Mouse (Mus musculus): ENCODE data around the gene Gm26558. TPM values are rescaled to one million over a fixed set of nuclear protein-coding genes. Genes with fewer than 3 reads are reported as not detected.

Gm26558 gene
- polyA plus RNA-seq, 1 experiment from 2014 or later: 0.80 TPM

DNA sequence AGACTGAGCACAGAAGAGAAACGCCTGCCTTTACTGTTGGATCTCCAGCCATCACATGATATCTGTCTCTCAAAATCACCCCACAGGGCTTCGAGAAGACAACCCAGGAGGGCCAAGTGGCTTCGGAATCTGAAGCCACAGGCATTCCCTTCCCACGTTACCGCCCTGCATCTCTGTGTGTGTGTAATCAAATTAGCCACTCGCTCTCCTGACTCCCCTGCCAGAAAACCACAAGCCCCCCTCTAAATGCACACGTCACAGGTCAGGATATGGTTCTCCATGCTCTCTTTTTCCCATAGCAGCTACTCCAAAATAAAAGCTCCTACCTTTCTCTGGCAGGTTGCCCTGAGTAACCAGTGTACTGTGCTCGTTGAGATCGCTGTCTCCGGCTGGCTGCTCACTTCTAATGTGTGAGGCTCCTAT is 32.6 kb downstream of the Gm26558 start:
- H3K27ac ChIP-seq (ENCODE audit: low read depth): no peak overlapping the region
- no peaks in the 10 kb centered on the region for H3K36me3 ChIP-seq (replicated peaks; ENCODE audit: insufficient read depth, low read length)
- ATAC-seq (peak; percentile 47; the same call in 1 of the 2 replicates), DNase-seq (no peak)
- no peak for TF ChIP-seq CTCF (IDR thresholded peaks at IDR 0.05; ENCODE audit: low read depth)
- TF ChIP-seq EP300 (IDR thresholded peaks at IDR 0.05; ENCODE audit: low read depth): no peak
- H3K27me3 ChIP-seq (ENCODE audit: insufficient read depth, low read length): no peaks in the 10 kb centered on the region
- WGBS (ENCODE audit: insufficient replicate concordance): 34% methylated on average over 10 of the region's 10 CpGs
- H3K9me3 ChIP-seq (ENCODE audit: low read length): no peaks in the 10 kb centered on the region
- H3K4me2 ChIP-seq (ENCODE audit: low read depth, low read length): no peak overlapping the region
- H3K4me1 ChIP-seq (ENCODE audit: insufficient read depth): no peaks in the 10 kb centered on the region
- H3K9ac ChIP-seq (replicated peaks): no peak overlapping the region
- no peak overlapping the region for H3K4me3 ChIP-seq (ENCODE audit: low read depth, low read length)

DNA sequence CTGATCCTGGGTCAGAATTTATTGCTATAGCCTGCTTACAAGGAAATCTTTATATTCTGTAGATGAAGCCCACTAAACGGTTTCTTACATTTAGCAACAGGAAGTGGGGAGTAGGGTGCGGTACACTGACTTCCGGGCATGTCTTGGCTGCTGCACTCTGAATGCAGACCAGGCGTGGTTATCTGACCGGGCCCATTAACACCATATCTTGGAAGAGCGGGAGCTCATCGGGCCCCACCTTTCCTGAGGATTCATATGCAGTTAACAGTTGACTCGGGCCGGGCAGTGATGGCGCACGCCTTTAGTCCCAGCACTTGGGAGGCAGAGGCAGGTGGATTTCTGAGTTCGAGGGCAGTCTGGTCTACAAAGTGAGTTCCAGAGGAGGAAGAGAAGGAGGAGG is 33.5 kb downstream of the Gm26558 start:
- Histone ChIP-seq H3K36me3 (replicated peaks; ENCODE audit: insufficient read depth, low read length) (no peaks in the 10 kb centered on the region), H3K9ac (replicated peaks) (no peak overlapping the region), H3K27ac (ENCODE audit: low read depth) (no peak overlapping the region), H3K9me3 (ENCODE audit: low read length) (no peaks in the 10 kb centered on the region), H3K4me1 (ENCODE audit: insufficient read depth) (no peaks in the 10 kb centered on the region), H3K4me3 (ENCODE audit: low read depth, low read length) (no peak overlapping the region), H3K4me2 (ENCODE audit: low read depth, low read length) (no peak overlapping the region), H3K27me3 (ENCODE audit: insufficient read depth, low read length) (no peaks in the 10 kb centered on the region)
- TF ChIP-seq EP300 (IDR thresholded peaks at IDR 0.05; ENCODE audit: low read depth): no peak
- no peak for TF ChIP-seq CTCF (IDR thresholded peaks at IDR 0.05; ENCODE audit: low read depth)
- 55% methylated on average over 12 of the region's 12 CpGs for WGBS (ENCODE audit: insufficient replicate concordance)
- no peak for DNase-seq
- ATAC-seq: no peak

DNA sequence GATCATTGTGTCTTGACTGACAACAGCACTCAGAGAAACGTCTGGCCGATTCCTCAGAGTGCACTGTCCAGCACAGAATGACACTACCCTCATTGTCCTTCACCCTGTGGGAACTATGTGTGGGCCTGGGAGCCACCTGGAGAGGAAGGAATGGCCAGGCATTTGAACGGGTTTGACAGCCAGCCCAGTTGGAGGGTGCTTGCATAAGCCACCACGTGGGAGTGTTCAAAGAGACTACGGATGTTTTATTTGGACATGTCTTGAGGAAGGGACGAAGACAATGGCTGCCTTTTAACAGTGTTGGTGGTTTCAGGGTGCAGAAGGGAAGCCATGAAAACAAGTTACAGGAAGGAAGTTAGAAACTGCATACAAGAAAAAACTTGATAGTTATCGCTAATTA is 36.1 kb downstream of the Gm26558 start:
- H3K9ac ChIP-seq (replicated peaks): no peak overlapping the region
- ATAC-seq (no peak), DNase-seq (no peak)
- H3K4me3 ChIP-seq (ENCODE audit: low read depth, low read length): no peak overlapping the region
- H3K27me3 ChIP-seq (ENCODE audit: insufficient read depth, low read length): no peaks in the 10 kb centered on the region
- 43% methylated on average over 7 of the region's 7 CpGs for WGBS (ENCODE audit: insufficient replicate concordance)
- no peaks in the 10 kb centered on the region for H3K36me3 ChIP-seq (replicated peaks; ENCODE audit: insufficient read depth, low read length)
- no peaks in the 10 kb centered on the region for H3K9me3 ChIP-seq (ENCODE audit: low read length)
- no peak overlapping the region for H3K4me2 ChIP-seq (ENCODE audit: low read depth, low read length)
- no peak overlapping the region for H3K27ac ChIP-seq (ENCODE audit: low read depth)
- TF ChIP-seq CTCF (IDR thresholded peaks at IDR 0.05; ENCODE audit: low read depth): no peak
- no peak for TF ChIP-seq EP300 (IDR thresholded peaks at IDR 0.05; ENCODE audit: low read depth)
- no peaks in the 10 kb centered on the region for H3K4me1 ChIP-seq (ENCODE audit: insufficient read depth)

DNA sequence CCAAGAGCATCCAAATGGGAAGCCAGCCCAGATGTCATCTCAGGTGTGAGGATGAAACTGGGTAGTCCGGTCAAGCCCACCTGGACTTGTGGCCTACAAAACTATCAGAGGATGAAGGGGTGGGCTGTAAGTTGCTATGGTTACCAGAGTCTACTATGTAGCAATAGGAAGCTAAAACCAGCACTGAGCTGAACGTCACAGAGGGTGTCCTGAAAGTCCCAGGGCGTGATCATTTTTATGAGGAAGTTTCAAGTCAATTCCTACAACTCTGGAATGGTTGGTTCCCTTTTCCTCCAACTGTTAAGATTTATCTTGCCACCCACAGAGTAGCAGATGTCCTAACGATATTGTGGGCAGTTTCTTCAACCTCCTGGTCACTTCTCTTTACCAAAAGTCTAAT is 39.7 kb downstream of the Gm26558 start:
- H3K4me2 ChIP-seq (ENCODE audit: low read depth, low read length): no peak overlapping the region
- DNase-seq: no peak
- TF ChIP-seq CTCF (IDR thresholded peaks at IDR 0.05; ENCODE audit: low read depth) (no peak), EP300 (IDR thresholded peaks at IDR 0.05; ENCODE audit: low read depth) (no peak)
- no peaks in the 10 kb centered on the region for H3K27me3 ChIP-seq (ENCODE audit: insufficient read depth, low read length)
- H3K27ac ChIP-seq (ENCODE audit: low read depth): no peak overlapping the region
- H3K9me3 ChIP-seq (ENCODE audit: low read length): no peaks in the 10 kb centered on the region
- H3K9ac ChIP-seq (replicated peaks): no peak overlapping the region
- no peaks in the 10 kb centered on the region for H3K36me3 ChIP-seq (replicated peaks; ENCODE audit: insufficient read depth, low read length)
- H3K4me3 ChIP-seq (ENCODE audit: low read depth, low read length): no peak overlapping the region
- no peak for ATAC-seq
- WGBS (ENCODE audit: insufficient replicate concordance): 32% methylated on average over 4 of the region's 4 CpGs
- H3K4me1 ChIP-seq (ENCODE audit: insufficient read depth): no peaks in the 10 kb centered on the region

DNA sequence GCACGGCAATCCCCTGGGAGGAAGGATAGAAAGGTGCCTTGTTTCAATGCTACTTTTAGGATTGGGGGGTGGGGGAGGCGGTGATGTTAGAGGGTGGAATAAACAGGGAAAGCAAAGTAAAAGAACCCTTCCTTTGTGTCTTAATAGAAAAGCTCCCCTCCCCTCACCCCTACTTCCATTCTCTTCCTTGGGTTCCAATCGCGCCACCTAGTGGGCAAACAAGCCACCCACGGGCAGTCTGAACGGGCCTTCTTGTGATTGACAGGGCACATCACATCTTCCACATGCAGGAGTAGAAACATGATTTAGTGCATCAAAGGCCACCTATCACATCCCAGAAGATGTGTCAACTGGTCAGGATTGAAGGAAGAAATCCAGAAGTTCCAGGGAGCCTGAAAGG is 41.7 kb downstream of the Gm26558 start:
- WGBS (ENCODE audit: insufficient replicate concordance): 32% methylated on average over 6 of the region's 6 CpGs
- Histone ChIP-seq H3K9ac (replicated peaks) (no peak overlapping the region), H3K4me1 (ENCODE audit: insufficient read depth) (no peaks in the 10 kb centered on the region), H3K9me3 (ENCODE audit: low read length) (no peaks in the 10 kb centered on the region), H3K36me3 (replicated peaks; ENCODE audit: insufficient read depth, low read length) (no peaks in the 10 kb centered on the region), H3K4me3 (ENCODE audit: low read depth, low read length) (no peak overlapping the region), H3K4me2 (ENCODE audit: low read depth, low read length) (no peak overlapping the region), H3K27ac (ENCODE audit: low read depth) (no peak overlapping the region), H3K27me3 (ENCODE audit: insufficient read depth, low read length) (no peaks in the 10 kb centered on the region)
- DNase-seq (peak; percentile 45), ATAC-seq (no peak)
- no peak for TF ChIP-seq EP300 (IDR thresholded peaks at IDR 0.05; ENCODE audit: low read depth)
- TF ChIP-seq CTCF (IDR thresholded peaks at IDR 0.05; ENCODE audit: low read depth): peak; percentile 66

DNA sequence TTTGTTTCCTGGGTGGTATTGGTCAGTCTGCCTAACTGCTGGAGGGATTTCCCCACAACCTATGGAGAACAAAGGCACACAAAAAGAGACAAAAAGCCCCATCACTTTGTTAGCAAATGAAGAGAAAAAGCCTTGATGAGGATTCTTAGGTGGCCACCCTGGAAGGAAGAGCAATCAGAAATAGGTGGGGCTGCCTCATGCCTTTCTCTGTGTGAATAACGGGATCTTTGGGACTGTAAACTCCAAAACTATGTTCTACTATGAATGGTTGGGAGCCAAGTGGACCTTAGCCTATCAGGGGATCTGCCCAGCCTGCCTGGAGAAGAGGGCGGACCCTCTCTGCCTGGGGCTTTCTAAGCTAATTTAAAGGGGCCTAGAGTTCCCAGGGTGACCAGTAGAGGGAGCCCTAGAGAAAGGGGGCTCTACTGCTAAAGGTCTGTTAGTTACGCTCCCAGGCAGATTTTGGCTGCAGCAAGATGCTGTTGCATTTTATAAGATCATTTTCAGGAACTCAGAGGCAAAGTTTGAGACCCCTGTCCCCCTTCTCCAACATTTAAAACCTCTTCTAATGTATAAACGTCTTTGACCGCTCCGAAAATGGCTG is 42.6 kb downstream of the Gm26558 start:
- WGBS (ENCODE audit: insufficient replicate concordance): 82% methylated on average over 6 of the region's 6 CpGs
- no peak for ATAC-seq
- no peak overlapping the region for H3K4me3 ChIP-seq (ENCODE audit: low read depth, low read length)
- no peaks in the 10 kb centered on the region for H3K9me3 ChIP-seq (ENCODE audit: low read length)
- H3K4me1 ChIP-seq (ENCODE audit: insufficient read depth): no peaks in the 10 kb centered on the region
- no peaks in the 10 kb centered on the region for H3K27me3 ChIP-seq (ENCODE audit: insufficient read depth, low read length)
- TF ChIP-seq EP300 (IDR thresholded peaks at IDR 0.05; ENCODE audit: low read depth) (no peak), CTCF (IDR thresholded peaks at IDR 0.05; ENCODE audit: low read depth) (peak; percentile 47)
- DNase-seq: no peak
- H3K36me3 ChIP-seq (replicated peaks; ENCODE audit: insufficient read depth, low read length): no peaks in the 10 kb centered on the region
- H3K27ac ChIP-seq (ENCODE audit: low read depth): no peak overlapping the region
- no peak overlapping the region for H3K9ac ChIP-seq (replicated peaks)
- H3K4me2 ChIP-seq (ENCODE audit: low read depth, low read length): no peak overlapping the region

DNA sequence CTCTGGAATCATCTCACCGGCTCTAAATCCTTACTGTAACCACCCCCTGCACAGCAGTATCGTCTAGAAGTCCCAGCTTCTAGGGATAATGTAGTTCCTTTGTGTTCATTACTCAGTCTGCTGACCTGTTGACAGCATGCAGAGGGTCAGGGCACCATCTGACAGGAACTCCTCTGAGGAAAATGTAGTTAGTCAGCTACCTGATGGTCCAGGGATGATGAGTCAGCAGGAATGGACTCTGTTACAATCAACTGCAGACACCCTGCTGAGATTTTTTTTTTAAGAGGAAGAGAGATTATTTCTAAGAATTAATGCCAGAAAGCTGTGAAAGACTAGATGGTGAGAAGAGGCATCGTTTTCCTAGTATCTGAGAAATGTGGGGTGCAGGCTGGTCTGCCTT is 45.3 kb downstream of the Gm26558 start:
- Histone ChIP-seq H3K9me3 (ENCODE audit: low read length) (no peaks in the 10 kb centered on the region), H3K4me1 (ENCODE audit: insufficient read depth) (no peaks in the 10 kb centered on the region), H3K9ac (replicated peaks) (no peak overlapping the region), H3K4me3 (ENCODE audit: low read depth, low read length) (no peak overlapping the region), H3K36me3 (replicated peaks; ENCODE audit: insufficient read depth, low read length) (no peaks in the 10 kb centered on the region), H3K4me2 (ENCODE audit: low read depth, low read length) (no peak overlapping the region), H3K27me3 (ENCODE audit: insufficient read depth, low read length) (no peaks in the 10 kb centered on the region), H3K27ac (ENCODE audit: low read depth) (no peak overlapping the region)
- ATAC-seq (no peak), DNase-seq (no peak)
- TF ChIP-seq CTCF (IDR thresholded peaks at IDR 0.05; ENCODE audit: low read depth) (no peak), EP300 (IDR thresholded peaks at IDR 0.05; ENCODE audit: low read depth) (no peak)
- WGBS (ENCODE audit: insufficient replicate concordance): 57% methylated on average over 3 of the region's 3 CpGs
